Mouse (Mus musculus): ENCODE results near the gene Ces3a.
"Not testable (repeated sequence)": the region's sequence is repeated elsewhere in the genome, so short reads cannot be mapped to it uniquely, and the experiment has no call there.

Gene Ces3a

GRCm38 (mm10) chr8:105048371-105048854, at the start of gene Ces3a:
Gene Ces3a, plus strand, starts transcription at chr8:105048601.
- no peak for DNase-seq (ENCODE audit: extremely low spot score)

GRCm38 (mm10) chr8:104999183-104999582, 49.2 kb upstream of the Ces3a start:
- DNase-seq (ENCODE audit: extremely low spot score) = no peak

DNA sequence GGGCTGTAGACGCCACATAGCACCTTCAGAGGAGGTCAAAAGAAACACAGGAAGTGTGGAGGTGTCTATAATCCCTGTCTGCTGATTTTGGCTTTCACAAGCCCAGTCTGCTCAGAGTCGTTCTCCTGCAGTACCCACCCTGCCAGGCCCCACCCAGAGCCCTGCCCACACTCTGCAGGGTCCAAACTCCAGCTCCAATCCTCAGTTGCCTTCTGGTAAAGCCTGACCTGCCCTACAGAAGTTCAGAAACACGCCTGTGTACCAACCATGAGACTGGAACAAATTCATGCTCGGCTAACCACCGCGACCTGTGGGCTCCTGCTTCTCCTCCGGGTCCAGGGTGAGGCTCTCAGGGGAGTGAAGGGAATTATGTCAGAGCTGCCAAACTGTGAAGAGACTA, 47.8 kb upstream of the Ces3a start, which contains the start of gene Ces2h:
Gene Ces2h, plus strand, starts transcription at position 268 of the 400 bp plus-strand sequence.
- DNase-seq (ENCODE audit: extremely low spot score) = no peak

- DNase-seq (ENCODE audit: extremely low spot score) = no peak
Observed at GRCm38 (mm10) chr8:105010000-105010399, 38.4 kb upstream of the Ces3a start.

DNA sequence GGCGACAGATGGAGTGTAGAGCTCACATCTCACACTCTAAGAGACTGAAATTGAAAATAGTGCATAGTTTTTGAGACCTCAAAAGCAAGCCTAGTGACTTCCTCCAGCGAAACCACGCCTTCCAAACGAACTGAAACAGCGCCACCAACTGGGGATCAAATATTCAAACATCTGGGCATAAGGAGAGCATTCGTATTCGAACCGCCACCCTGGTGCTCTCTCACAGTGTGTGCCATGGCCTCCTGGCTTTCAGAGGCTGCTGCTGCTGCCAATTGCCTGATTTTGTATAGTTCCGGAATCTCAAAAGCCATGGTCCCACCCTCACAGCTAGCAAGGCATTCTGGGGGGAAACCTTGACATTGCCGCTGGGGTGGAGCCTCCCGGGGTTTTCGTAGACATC, 37.3 kb upstream of the Ces3a start:
- DNase-seq (ENCODE audit: extremely low spot score) = no peak

GRCm38 (mm10) chr8:105014391-105014790, 34.0 kb upstream of the Ces3a start:
- no peak for DNase-seq (ENCODE audit: extremely low spot score)

DNA sequence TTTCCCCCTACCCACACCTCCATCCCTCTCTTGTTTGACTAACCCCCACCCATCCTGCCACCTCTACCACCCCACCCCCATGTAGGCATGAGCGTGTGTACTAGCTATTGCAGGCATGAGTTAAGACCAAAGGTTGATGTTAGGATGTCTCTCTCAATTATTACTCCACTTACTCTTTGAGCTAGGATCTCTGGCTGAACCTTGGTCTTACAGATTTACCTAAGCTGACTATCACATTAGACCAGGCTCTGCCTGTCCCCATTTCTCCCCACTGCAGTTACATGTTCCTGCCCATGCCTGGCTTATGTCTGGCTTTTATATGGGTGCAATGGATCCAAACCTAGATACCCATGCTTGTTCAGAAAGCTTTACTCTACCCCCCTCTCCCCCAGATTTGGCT, 26.4 kb upstream of the Ces3a start:
- DNase-seq (ENCODE audit: extremely low spot score) = no peak

GRCm38 (mm10) chr8:105023087-105023486, 25.3 kb upstream of the Ces3a start:
- no peak for DNase-seq (ENCODE audit: extremely low spot score)

DNA sequence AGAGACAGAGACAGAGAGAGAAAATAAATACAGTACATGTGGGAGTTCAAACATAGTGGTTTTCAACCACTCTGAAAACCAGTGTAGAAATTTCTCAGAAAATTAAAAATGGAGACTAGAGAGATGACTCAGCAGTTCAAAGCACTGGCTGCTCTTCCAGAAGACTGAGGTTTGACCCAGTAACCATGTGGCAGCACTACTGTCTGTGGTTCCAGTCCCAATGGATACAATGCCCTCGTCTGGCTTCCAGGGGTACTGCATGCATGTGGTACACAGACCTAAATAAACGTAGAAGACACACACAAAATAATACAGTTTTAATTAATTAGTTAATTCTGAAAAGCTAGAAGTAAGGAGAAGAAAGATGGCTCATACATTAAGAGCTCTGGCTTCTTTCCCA, 23.4 kb upstream of the Ces3a start:
- DNase-seq (ENCODE audit: extremely low spot score) = peak; percentile 1

- no peak for DNase-seq (ENCODE audit: extremely low spot score)
Observed at GRCm38 (mm10) chr8:105043510-105043909, 4.9 kb upstream of the Ces3a start.

GRCm38 (mm10) chr8:105045824-105046401, 2.5 kb upstream of the Ces3a start:
- no peak for DNase-seq (ENCODE audit: extremely low spot score)

GRCm38 (mm10) chr8:105056211-105056610, 7.8 kb downstream of the Ces3a start:
- DNase-seq (ENCODE audit: extremely low spot score) = no peak

DNA sequence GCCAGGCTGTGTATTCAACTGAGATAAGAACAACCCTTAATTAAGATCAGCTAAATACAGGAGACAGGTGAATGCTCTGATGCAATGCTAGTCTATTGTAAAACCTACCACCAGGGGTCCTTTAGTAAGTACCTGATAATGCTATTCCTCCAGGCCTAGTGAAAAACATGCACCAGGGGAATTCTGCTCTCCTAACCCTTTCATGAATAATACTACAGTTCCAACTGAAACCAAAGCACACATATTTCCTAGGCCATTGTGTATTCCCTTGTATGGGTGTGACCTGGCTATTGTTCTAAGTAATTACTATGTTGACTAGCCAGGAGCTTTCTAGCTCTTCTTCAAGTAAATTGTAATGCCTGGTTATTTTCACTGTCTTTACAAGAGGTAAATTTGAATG, 11.7 kb downstream of the Ces3a start:
- no peak for DNase-seq (ENCODE audit: extremely low spot score)

DNA sequence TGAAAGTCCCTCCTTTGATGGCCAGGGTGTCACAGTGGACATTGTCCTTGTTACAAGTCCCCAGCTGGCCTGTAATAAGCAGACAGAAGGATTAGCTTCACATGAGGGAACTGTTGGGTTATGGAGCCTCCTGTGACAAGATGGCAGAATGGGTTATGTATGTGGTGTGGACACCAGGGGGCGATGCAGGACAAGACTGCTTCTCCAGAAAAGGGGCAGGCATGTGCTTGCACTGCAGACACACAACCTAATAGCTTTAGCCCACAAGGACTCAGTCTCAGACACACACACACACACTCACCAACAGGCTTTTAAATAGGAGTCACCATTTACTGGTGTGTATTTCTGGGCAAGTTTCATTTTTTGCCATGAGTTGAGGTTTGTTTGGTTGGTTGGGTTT, 18.4 kb downstream of the Ces3a start:
- DNase-seq (ENCODE audit: extremely low spot score) = peak; percentile 42

- DNase-seq (ENCODE audit: extremely low spot score) = not testable (repeated sequence)
Observed at GRCm38 (mm10) chr8:105067905-105068304, 19.5 kb downstream of the Ces3a start.

DNA sequence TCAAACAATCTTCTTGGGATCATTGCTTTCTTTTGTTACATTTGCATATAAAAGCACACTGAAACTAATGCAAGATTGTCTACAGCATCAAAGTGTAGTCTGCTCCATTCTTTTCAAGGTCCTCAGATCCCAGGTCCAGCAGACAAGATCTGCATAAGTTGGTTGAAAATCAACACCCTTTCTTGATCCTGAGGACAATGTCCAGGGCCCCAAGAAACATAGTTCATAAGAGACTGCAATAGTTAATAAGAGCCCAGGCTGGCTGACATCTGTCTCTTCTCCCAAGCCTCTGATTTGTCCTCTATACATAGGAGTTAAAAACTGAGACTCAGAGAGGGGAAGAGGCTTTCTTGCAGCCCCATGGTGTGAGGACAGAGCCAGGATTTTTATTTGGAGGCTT, 20.6 kb downstream of the Ces3a start:
- DNase-seq (ENCODE audit: extremely low spot score) = no peak

GRCm38 (mm10) chr8:105076601-105077000, 28.2 kb downstream of the Ces3a start:
- no peak for DNase-seq (ENCODE audit: extremely low spot score)

- no peak for DNase-seq (ENCODE audit: extremely low spot score)
Observed at GRCm38 (mm10) chr8:105077071-105077470, 28.7 kb downstream of the Ces3a start.

GRCm38 (mm10) chr8:105078591-105078990, 30.2 kb downstream of the Ces3a start:
- DNase-seq (ENCODE audit: extremely low spot score) = no peak

GRCm38 (mm10) chr8:105080814-105081336, 32.5 kb downstream of the Ces3a start:
- no peak for DNase-seq (ENCODE audit: extremely low spot score)

GRCm38 (mm10) chr8:105083449-105084050, 35.1 kb downstream of the Ces3a start, which contains the start of gene Ces3b:
Gene Ces3b, plus strand, starts transcription at chr8:105083753.
- DNase-seq (ENCODE audit: extremely low spot score) = no peak

- DNase-seq (ENCODE audit: extremely low spot score) = not testable (repeated sequence)
Observed at GRCm38 (mm10) chr8:105088166-105088565, 39.8 kb downstream of the Ces3a start.

DNA sequence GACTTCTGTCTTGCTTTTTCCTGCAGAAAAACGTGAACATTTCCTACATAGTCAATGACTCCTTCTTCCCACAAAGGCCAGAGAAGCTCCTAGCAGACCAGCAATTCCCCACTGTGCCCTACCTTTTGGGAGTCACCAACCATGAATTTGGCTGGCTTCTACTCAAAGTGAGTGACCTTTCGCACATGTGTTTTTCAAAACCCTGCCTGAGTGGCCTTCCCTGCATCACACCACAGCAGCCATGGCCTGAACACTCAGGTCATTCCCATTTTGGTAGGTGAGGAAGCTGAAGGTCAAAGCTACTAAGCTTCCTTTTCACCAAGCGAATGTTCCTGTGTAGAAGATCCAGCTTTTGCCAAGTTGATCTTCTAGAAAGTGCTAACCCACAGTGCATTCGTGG, 40.2 kb downstream of the Ces3a start:
- DNase-seq (ENCODE audit: extremely low spot score) = no peak
